Mouse (Mus musculus): ENCODE measurements at regions not wholly inside any gene's neighbourhood (a gene's known extent, or its start where the extent isn't known, plus 50 kb on each side); places are given as distances from the start of the nearest gene placed in this dataset.
A peak's percentile ranks its signal among the peaks of the same experiment; 100 is the strongest.

DNA sequence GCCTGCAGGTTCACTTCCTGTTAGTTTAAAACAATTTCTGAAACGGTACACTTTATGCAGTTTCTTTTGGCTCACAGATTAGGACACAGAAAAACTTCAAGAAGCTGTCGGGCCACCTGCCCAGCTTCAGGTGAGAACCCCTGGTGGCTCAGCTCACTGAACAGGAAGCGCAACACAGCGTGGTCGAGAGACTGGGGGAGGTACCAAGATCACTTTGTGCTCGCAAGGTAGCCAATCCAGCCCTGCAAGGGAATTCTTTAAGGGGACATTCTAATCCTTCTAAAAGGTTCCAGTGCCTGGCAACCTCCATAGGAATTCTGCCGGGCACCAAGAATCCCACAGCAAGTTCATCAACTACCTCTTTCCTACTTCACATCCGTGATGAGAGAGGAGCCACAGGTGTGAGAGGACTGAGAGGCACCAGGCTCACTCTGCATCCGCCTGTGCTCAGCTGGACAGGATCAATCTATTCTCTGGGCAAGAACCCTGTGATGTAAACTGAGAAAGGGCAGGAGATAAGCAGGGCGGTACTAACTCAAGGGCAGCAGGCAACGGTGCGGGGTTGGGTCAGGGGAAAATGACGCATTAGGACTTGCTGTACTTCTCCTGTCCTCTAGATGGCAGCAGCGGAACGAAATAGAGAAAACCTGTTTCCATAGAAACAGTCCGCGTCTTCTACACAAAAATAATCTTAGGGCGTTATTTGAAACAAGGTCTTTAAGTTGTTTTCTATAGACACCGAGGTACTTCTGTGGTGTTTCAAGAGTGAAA is 63.7 kb upstream of the Fxr1 start:
- WGBS, result under 1% methylated on average over 19 of the region's 19 CpGs
- H3K27me3 ChIP-seq (replicated peaks; ENCODE audit: control insufficient read depth, insufficient read depth, low read length), result no peaks in the 10 kb centered on the region
- H3K36me3 ChIP-seq (ENCODE audit: control insufficient read depth, insufficient read depth, low read length), result no peaks in the 10 kb centered on the region
- TF ChIP-seq CTCF (conservative IDR thresholded peaks at IDR 0.05; ENCODE audit: insufficient read depth, insufficient read length, low read depth, low read length), result peak; percentile 86
- TF ChIP-seq POLR2A (IDR thresholded peaks at IDR 0.05; ENCODE audit: low read depth, low read length), result no peak
- H3K27ac ChIP-seq (ENCODE audit: insufficient read depth, low read depth, low read length), result no peak overlapping the region
- peak; percentile 75 for DNase-seq
- H3K4me3 ChIP-seq (ENCODE audit: insufficient read depth, low read depth, low read length), result no peak overlapping the region
- no peaks in the 10 kb centered on the region for H3K4me1 ChIP-seq (ENCODE audit: control insufficient read depth, insufficient read depth, low read length)

DNA sequence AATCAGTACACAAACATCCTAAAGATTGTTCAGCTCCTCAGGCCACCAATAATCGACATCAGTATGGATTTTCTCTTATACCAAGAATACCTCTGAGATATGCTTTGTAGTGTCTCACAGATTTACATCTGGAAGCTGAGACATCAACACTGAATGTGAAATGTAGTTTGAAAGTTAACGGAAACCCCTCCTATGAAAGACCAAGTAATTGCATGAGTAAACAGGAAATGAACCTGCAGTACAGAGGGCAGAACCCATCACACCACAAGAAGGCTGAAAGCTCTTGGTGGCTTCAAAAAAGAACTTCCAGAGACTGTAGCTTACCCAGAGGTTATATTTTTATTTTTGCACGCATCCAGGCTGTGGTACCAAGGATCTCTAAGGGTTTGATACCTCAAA is 63.1 kb upstream of the Fxr1 start:
- Histone ChIP-seq H3K4me1 (ENCODE audit: control insufficient read depth, insufficient read depth, low read length) (no peaks in the 10 kb centered on the region), H3K36me3 (ENCODE audit: control insufficient read depth, insufficient read depth, low read length) (no peaks in the 10 kb centered on the region), H3K27ac (ENCODE audit: insufficient read depth, low read depth, low read length) (no peak overlapping the region), H3K27me3 (replicated peaks; ENCODE audit: control insufficient read depth, insufficient read depth, low read length) (no peaks in the 10 kb centered on the region), H3K4me3 (ENCODE audit: insufficient read depth, low read depth, low read length) (no peak overlapping the region)
- WGBS, result 37% methylated on average over 3 of the region's 3 CpGs
- no peak for DNase-seq
- no peak for TF ChIP-seq CTCF (conservative IDR thresholded peaks at IDR 0.05; ENCODE audit: insufficient read depth, insufficient read length, low read depth, low read length)
- no peak for TF ChIP-seq POLR2A (IDR thresholded peaks at IDR 0.05; ENCODE audit: low read depth, low read length)

DNA sequence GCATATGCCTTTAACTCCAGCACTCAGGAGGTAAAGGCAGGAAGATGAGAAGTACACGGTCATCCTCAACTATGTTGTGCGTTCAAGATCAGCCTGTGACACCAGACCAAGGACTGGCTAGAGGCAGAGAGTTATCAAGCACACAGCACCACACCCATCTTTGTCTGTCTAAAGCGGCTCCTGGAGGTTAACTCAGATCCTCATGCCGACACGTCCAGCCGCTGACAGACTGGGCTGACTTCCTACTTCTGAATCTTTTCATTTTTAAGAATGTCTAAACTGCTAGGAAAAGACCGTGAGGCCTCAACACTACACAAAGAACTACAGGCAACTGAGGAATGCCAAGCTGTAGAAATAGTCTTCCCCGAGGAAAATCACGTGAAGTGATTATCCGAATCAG is 62.1 kb upstream of the Fxr1 start:
- no peak for DNase-seq
- H3K27ac ChIP-seq (ENCODE audit: insufficient read depth, low read depth, low read length), result no peak overlapping the region
- H3K4me3 ChIP-seq (ENCODE audit: insufficient read depth, low read depth, low read length), result no peak overlapping the region
- H3K27me3 ChIP-seq (replicated peaks; ENCODE audit: control insufficient read depth, insufficient read depth, low read length), result no peaks in the 10 kb centered on the region
- WGBS, result 81% methylated on average over 10 of the region's 10 CpGs
- no peaks in the 10 kb centered on the region for H3K36me3 ChIP-seq (ENCODE audit: control insufficient read depth, insufficient read depth, low read length)
- no peaks in the 10 kb centered on the region for H3K4me1 ChIP-seq (ENCODE audit: control insufficient read depth, insufficient read depth, low read length)
- no peak for TF ChIP-seq CTCF (conservative IDR thresholded peaks at IDR 0.05; ENCODE audit: insufficient read depth, insufficient read length, low read depth, low read length)
- TF ChIP-seq POLR2A (IDR thresholded peaks at IDR 0.05; ENCODE audit: low read depth, low read length), result no peak

DNA sequence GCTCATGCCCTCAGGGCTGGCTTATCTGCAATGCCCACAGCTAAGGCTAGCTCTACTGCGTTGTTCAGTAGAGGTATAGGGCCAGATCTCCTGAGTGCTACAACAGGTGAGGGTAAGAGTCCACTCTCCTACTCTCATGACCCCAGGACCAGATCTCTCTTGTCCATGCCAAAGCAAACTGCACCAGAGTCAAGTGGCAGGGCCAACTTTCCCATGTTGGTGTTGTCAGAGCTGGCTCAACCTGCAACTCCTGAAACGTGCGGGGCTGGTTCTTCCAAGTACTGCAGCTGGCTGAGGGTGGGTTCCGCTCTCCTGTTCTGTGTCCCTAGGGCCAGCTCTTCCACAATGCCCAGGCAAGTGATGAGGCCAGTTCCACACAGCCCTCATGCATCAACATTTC is 61.5 kb upstream of the Fxr1 start:
- Histone ChIP-seq H3K36me3 (ENCODE audit: control insufficient read depth, insufficient read depth, low read length) (no peaks in the 10 kb centered on the region), H3K4me1 (ENCODE audit: control insufficient read depth, insufficient read depth, low read length) (no peaks in the 10 kb centered on the region), H3K27me3 (replicated peaks; ENCODE audit: control insufficient read depth, insufficient read depth, low read length) (no peaks in the 10 kb centered on the region), H3K27ac (ENCODE audit: insufficient read depth, low read depth, low read length) (no peak overlapping the region), H3K4me3 (ENCODE audit: insufficient read depth, low read depth, low read length) (no peak overlapping the region)
- DNase-seq, result no peak
- TF ChIP-seq CTCF (conservative IDR thresholded peaks at IDR 0.05; ENCODE audit: insufficient read depth, insufficient read length, low read depth, low read length), result no peak
- TF ChIP-seq POLR2A (IDR thresholded peaks at IDR 0.05; ENCODE audit: low read depth, low read length), result no peak
- WGBS, result 84% methylated on average over 4 of the region's 4 CpGs

DNA sequence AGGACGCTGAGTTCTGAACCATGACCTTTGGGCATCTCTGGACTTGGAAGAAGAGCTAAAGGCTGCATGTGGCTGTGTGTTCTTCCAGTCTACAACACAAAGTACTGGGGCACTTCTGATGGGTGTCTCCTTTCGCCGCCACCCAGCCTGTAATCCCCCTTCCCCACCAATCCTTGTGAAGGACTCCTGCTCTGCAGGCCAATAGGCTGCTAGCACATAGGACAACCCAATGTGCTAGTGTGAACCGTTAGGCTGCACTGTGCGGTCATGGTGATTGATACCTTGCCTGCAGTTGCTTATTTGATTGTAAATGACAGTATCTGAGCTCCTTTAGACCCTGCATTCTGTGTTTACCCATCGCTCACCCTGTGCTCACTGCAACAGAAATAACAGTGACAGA is 59.5 kb upstream of the Fxr1 start:
- Histone ChIP-seq H3K27me3 (replicated peaks; ENCODE audit: control insufficient read depth, insufficient read depth, low read length) (no peaks in the 10 kb centered on the region), H3K27ac (ENCODE audit: insufficient read depth, low read depth, low read length) (no peak overlapping the region), H3K4me3 (ENCODE audit: insufficient read depth, low read depth, low read length) (no peak overlapping the region), H3K4me1 (ENCODE audit: control insufficient read depth, insufficient read depth, low read length) (no peaks in the 10 kb centered on the region), H3K36me3 (ENCODE audit: control insufficient read depth, insufficient read depth, low read length) (no peaks in the 10 kb centered on the region)
- TF ChIP-seq POLR2A (IDR thresholded peaks at IDR 0.05; ENCODE audit: low read depth, low read length), result no peak
- TF ChIP-seq CTCF (conservative IDR thresholded peaks at IDR 0.05; ENCODE audit: insufficient read depth, insufficient read length, low read depth, low read length), result no peak
- no peak for DNase-seq
- WGBS, result 63% methylated on average over 6 of the region's 6 CpGs

DNA sequence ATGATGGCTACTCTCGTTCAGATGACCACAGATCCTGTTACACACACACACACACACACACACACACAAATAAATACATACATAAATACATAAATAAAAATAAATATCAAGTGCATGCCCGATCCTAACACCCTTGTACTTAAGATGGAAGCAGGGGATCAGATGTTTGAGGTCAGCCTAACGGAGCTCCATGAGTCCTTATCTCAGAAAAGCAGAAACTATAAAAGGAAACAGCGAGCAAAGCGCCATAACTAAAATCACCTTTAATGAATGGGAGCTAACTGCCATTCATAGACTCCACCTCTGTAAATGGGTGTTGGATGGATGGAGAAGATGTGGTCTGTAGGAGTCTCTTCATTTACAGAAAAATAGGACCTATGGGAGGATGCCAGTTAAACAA is 56.8 kb upstream of the Fxr1 start:
- TF ChIP-seq POLR2A (IDR thresholded peaks at IDR 0.05; ENCODE audit: low read depth, low read length) (no peak), CTCF (conservative IDR thresholded peaks at IDR 0.05; ENCODE audit: insufficient read depth, insufficient read length, low read depth, low read length) (no peak)
- WGBS, result 81% methylated on average over 5 of the region's 5 CpGs
- no peaks in the 10 kb centered on the region for H3K27me3 ChIP-seq (replicated peaks; ENCODE audit: control insufficient read depth, insufficient read depth, low read length)
- no peaks in the 10 kb centered on the region for H3K36me3 ChIP-seq (ENCODE audit: control insufficient read depth, insufficient read depth, low read length)
- DNase-seq, result no peak
- no peak overlapping the region for H3K27ac ChIP-seq (ENCODE audit: insufficient read depth, low read depth, low read length)
- H3K4me3 ChIP-seq (ENCODE audit: insufficient read depth, low read depth, low read length), result no peak overlapping the region
- H3K4me1 ChIP-seq (ENCODE audit: control insufficient read depth, insufficient read depth, low read length), result no peaks in the 10 kb centered on the region

DNA sequence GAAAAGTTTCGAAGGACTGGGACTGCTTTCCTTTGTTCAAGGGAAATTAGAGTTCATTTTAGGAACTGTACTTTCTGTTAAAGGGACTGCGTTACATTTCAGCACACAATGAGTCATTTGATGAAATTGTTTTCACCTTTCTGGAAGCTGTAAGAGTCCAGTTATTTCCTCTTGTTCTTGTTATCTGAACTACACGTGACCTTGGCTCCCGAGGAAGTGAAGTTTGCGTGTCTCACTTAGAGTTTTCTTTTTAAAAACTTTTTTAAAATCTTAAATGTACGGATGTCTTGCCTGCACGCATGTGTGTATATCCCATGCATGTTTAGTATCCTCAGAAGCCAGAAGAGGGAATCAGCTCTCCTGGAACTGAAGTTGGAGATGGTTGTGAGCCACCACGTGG is 52.6 kb upstream of the Fxr1 start:
- no peaks in the 10 kb centered on the region for H3K4me1 ChIP-seq (ENCODE audit: control insufficient read depth, insufficient read depth, low read length)
- TF ChIP-seq POLR2A (IDR thresholded peaks at IDR 0.05; ENCODE audit: low read depth, low read length) (no peak), CTCF (conservative IDR thresholded peaks at IDR 0.05; ENCODE audit: insufficient read depth, insufficient read length, low read depth, low read length) (no peak)
- WGBS, result 67% methylated on average over 8 of the region's 8 CpGs

More for the DNA sequence above, 52.6 kb upstream of the Fxr1 start:
- Histone ChIP-seq H3K27ac (ENCODE audit: insufficient read depth, low read depth, low read length) (no peak overlapping the region), H3K36me3 (ENCODE audit: control insufficient read depth, insufficient read depth, low read length) (no peaks in the 10 kb centered on the region), H3K4me3 (ENCODE audit: insufficient read depth, low read depth, low read length) (no peak overlapping the region), H3K27me3 (replicated peaks; ENCODE audit: control insufficient read depth, insufficient read depth, low read length) (no peaks in the 10 kb centered on the region)
- DNase-seq, result no peak

Measured in kidney, adult 2 months (tissue).